Mouse (Mus musculus): ENCODE results near the gene Zfp382.

DNA sequence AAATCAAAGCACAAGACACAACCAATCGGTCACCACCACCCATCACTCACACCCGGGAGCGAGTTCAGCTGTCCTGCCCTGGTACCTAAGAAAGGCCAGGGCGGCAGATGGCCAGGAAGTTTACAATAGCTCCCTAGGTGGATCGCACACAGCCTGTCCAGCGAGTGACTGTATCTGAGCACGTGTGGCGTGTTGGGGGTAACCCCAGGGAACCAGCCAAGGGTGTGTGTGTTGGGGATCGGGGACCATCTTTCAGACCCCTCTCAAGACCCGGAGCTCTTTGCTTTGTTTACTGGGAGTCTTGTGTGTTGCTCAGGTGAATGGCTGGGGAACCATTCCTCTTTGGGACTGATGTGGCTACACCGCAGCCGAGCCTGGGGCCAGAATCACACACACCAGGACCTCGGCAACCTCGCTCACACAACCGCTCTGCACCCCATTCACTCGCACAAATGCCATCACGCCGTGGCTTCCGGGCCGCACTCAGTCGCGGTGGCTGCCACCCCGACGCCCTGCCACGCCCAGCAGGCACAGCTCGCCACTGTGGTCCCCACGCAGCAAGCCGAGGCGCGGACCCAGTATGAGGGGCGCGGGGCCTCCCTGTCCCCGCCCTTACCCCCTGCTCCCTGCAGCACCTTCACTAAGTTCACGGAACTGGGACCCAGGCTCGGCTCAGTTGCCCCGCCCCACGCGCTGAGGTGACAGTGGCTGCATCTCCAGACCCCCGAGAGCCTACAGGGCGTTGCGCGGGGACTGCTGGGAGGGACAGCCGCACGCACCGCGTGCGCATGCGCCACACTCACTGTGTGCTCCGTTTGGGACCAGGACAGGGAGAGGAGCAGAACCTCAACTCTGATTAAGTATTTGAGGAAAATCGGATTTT, 49.4 kb upstream of the Zfp382 start, which contains the start of gene Zfp82:
- TF ChIP-seq CTCF (IDR thresholded peaks at IDR 0.05; ENCODE audit: extremely low read depth, insufficient read depth, insufficient read length, insufficient replicate concordance) (no peak), POLR2A (IDR thresholded peaks at IDR 0.05; ENCODE audit: low read depth, low read length) (peak; percentile 52)

Measured in spleen, adult 2 months (tissue).